Mouse (Mus musculus) embryo, embryonic 11.5 days (tissue): ENCODE data around the gene Yap1.

Experiments
- DNase-seq: peaks from one replicate; pipeline ENCODE4 v3.0.0-alpha.2; 2012; ENCODE audit warnings: low read depth, low spot score

Gene Yap1

DNA sequence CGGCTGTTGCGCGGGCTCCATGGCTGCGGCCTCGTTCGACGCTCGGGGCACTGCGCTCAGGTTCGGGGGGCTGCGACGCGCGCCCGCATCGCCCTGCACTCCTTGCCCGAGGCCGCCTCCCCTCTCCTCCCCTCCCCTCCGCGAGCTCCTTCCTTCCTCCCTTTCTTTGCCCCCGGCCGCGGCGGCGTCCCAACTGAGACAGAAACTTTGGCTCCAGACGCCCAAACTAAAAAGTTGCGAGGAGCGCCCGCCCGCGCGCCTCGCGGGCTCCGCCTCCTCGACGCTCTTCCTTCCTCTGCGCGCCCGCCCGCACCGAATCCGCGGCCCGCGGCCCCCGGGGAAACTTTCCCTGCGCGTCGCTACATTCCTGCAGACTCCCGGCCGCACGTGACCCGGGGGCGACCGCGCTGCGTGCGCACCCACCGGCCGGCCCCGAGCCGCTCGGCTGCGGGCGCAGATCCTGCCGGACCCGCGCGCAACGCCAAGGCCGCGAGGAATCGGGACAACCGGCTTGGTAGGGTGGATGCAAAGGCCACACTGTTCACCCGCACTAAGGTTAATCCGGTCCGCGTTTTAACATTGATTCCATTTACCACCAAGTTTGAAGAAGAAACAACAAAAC lies at the start of gene Yap1:
Gene Yap1 (minus strand): TSS at position 227 of the 622 bp plus-strand sequence.
- peak; percentile 92 for DNase-seq

DNA sequence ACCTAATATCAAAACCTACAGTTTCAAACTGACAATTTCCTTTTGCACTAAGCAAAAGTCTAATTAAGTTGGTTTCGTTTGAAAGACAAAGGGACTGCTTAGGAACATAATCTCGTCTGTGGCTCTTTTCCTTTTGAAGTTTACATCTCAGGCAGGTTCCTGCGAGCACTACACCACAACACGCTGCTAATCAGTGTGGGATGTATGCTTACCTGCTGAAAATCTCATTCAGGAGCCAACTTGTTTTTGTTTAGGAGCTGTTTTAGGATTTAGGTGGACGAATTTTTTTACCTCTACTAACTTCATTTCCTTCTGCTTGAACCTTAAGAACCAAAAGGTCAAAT lies 38.6 kb upstream of the Yap1 start:
- no peak for DNase-seq

DNA sequence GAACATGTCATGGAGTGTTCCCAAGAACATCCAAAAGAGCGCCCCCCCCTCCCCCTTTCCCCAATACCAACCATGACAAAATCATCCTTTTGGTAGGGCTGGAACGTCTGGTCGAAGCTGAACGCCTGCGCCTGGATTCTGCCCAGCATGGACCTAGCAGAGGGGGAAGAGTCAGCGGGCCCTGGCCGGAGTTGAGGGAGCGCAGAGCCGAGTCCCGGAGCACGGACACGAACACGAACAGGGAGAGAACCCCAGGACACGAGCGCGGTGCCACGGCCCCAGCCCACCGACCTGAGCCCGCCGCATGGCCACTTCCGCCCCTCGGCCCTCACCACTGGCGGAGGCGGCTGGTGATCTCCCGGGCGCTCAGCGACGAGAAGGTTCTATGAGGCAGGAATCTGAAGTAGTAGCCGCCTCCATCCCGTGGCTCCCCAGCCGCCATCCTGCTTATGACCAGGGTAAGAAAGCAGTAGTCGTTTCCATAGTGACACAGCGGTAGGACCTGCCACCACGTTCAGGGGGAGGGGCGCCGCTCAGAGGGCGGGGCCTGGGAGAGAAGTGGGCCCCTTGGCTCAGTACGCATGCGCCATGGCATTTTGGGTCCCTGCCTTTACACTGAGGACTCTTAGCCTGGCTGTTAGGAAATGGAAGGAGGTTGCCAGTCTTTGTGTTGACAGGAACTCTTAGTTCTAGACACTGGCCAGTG lies 38.1 kb upstream of the Yap1 start, which contains the start of gene Cfap300:
Gene Cfap300 (minus strand): TSS at position 486 of the 706 bp plus-strand sequence.
- peak; percentile 94 for DNase-seq

DNA sequence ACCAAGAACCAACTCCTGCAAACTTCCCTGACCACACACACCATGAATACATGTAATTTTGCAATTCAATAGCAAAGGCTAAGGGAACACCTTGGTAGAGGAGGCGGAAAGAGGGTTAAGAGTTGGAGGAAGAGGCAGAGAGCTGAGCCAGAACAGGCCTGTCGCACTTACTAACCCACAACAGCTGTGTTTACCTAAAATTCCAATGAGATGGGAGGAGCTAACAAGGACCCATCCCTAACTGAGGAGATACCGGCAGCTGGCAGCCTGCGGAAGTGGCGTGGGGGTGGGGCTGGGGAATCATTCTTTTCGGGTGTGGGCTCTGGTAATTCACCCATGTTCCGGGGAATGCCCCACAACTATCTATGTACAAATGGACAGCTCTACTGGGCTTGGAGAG lies 31.1 kb upstream of the Yap1 start:
- no peak for DNase-seq

DNA sequence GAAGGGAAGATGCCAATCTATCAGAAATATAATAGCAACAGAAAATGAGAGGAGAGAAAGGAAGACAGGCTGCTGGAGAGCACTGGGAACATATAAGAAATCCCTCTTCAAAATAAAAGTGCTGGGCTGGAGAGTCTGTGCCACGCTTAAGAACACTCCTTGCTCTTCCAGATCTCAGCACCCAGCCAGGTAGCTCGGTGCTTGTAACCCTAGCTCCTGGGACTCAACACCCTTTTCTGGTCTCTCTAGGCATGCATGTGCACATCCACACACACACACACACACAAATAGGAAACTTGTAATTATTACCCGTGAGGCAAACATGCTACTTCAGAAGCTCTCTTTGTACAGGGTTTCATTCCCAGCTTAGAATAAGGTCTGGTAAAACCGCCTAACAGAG lies 30.7 kb upstream of the Yap1 start:
- DNase-seq: no peak

DNA sequence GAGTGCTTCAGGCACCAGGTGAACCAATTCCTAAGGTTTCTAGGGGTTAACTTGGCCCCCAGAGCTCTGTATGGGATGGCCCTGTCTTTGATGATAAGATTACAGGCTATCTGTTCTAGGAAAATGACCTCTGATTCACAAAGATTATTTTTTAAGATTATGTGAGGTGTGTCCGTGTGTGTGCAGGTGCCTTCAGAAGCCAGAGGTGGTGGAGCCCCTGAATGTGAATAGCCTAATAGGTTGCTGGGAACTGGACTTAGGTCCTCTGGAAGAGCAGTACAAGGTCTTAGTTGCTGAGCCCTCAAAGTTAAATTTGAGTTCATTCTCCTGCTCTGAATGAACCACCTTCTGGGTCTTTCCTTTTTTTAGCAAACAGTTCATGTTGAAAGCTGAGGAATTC lies 29.7 kb upstream of the Yap1 start:
- DNase-seq: no peak

DNA sequence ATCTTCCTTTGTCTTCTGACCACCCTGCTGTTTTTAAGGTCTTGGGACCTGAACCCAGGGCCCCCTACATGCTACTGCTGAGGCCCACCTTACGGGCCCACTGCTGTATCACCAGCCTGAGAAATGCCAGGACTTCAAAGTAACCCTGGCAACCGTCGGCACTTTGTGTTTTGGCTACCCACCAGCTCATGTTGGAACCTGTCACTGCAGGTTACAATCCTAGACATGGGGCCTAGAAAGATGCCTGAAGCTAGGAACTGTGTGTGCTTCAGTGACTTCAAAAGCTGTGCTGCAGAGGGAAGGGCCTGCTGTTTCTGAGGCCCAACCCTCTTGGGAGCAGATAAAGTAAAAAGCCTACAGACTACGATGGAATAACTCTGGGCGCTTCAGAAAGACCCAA lies 28.5 kb upstream of the Yap1 start:
- DNase-seq: no peak

DNA sequence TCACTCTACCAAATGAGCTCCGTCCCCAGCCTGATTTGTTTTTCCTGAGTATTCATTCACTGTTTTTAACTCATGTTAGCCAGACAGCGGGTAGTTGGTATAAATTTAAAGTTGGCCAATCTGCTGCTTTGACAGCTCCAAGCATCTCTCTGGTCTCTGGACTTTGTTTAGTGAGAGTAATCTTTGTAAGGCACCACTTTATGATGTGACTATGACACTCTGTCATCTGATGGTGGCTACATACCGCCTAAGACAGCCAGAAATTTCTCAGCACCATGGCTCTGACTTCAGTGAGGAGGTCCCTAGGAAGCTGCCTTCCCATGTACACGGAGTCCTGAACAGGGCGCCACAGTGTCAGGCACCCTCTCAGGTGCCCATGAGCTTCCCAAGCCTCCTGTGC lies 14.2 kb upstream of the Yap1 start:
- no peak for DNase-seq

DNA sequence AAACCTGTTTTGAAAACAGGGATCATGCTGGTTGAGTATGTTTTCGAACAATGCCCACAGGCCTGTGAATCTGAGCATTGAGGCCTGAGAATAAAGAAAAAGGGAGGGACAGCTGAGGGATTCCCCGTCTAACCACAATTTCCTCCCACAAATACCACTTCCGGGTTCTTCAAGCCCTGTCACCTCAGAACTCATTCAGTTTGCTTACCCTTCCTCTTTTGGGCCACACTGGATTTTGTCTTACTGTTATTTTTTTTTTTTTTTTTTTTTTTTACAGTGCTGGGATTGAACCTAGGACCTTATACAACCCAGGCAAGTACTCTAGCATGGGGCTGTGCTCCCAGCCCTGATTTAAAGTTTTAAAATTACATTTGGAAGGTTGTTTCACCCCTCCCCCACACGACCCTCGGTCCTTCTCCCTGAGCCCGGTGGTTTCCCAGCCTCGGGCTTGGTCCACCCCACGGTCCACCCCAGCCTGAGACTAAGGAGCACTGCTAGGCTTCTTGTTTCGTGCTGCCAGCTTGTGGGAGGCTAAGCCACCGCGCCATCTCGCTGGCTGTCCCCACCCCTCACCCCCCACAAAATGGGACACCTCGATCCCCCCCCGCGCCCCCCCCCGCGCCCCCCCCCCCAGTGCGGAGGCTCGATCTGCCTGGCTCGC lies 13.0 kb upstream of the Yap1 start:
- no peak for DNase-seq

DNA sequence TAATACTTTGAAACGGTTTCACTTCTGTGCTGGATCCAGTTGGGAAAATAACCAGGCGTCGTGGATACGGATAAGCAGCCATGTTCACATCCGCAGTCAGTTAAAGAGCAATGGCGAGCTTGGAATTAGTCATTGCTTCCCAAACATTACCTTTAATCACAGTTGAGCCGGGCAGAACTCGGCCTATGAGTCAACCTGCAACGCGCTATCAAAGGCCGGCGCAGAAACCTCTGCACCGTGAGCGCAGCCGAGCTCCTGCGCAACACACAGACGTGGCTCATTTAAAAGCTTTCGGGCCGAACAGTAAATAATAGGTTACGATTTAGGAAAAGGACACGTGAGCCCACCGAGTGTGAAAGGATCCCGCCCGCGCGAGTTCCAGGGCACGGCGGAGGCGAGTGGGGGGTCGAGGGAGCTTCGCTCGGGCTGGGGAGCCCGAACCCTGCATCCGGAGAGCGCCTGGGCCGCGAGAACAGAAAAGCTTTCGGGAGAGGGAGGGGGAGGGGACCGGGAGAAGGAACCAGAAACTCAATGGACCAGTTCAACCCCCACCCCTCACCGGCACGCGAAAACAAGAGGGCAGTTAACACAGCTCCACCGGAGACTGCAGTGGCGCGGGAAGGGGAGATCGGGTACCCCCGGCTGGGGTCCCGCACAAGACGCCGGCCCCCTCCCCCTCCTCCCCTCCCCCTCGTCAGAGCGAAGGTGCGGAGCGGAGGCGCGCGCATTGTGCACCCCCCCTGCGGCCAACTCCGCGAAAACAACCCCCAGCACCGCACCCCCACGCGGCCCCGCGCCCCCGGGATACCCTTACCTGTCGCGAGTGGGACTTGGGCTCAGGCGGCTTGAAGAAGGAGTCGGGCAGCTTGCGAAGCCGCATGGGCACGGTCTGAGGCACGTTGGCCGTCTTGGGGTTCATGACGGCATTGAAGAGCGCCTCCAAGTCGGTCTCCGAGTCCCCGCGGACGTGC lies 810 bp downstream of the Yap1 start:
- DNase-seq: peak; percentile 52

DNA sequence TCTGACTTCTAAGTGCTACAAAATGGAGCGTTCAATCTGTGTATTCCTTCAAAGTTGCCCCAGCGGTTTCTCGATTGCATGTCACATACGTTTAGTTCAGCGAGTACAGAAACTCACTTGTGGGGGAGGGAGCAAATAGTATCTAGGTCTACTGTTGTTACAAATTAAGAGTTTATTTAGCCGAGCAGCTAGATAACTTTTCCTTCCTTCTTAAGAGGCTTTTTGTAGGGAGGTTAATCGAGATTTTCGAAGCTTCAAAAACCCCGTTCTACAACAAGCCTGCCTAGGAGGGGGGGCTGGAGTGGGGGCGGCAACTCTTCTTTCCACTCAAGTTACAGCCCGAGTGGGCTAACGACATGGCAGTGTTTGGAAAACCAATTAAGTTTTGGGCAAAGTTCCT lies 1.6 kb downstream of the Yap1 start:
- no peak for DNase-seq

DNA sequence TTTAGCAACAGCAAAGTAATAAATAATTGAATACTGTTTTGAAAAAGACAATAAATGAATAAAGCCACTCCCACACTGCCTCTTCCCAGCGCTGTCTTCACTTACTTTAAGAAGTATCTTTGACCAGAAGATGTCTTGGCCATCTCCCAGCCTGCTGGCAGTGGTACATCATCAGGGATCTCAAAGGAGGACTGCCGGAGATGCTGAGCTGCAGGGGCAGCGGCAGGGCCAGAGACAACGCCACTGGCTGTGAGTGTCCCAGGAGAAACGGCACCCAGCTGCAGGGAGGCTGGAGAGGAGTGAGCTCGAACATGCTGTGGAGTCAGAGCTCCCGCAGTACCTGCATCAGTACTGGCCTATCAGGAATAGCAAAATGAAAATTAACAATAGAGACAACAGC lies 3.0 kb downstream of the Yap1 start:
- DNase-seq: no peak

DNA sequence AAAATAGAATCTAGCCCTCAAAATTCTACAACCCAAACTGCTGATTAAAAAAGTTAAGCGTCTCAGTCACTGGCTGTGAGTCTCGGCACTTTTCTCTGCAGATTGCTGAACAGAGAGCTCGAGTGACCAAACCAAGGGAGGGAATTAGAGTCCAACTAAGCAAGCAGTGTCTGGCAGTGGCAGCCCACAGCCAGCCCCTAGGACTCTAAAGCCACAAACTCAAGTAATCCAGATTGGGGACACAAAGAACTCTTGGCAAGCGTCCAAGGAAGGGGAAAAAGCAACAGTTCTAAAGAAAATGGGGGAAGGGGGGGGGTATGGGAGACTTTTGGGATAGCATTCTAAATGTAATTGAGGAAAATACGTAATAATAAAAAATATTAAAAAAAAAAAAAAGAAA lies 10.1 kb downstream of the Yap1 start:
- no peak for DNase-seq

DNA sequence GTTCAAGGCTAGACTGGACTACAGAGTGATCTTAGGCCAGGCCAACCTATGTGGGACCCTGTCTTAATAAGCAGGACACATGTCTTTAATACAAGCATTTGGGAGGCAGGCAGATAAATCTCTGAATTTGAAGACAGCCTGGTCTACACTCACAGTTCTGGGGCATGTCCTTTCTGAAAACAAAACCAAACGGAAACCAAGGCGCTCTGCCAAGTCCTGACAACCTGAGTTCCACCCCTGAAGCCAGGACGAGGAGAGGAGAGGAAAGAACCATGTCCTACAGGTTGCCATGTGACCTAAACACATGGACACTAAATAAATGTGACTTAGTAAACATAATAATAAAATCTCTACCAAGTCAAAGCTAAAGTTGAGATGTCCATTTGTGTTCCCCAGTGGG lies 11.7 kb downstream of the Yap1 start:
- DNase-seq: no peak

DNA sequence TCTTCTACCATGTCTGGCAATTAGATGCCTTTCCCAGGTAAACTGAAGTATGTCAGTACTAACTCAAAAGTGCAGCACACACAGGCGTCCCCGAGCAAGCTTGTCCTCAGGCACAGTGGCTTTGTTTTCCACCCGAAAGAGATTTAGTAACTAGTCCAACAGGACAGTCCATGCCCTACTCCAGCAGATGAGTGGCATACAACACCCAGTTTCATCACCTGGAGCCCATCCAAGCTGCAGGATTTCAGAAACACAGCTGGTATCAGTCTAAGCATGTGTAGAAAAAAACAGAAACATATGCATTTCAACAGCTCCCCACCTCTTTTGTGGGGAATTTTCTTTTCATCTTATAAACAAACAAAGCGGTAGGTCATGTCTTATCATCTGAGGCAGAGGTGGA lies 13.5 kb downstream of the Yap1 start:
- DNase-seq: no peak

DNA sequence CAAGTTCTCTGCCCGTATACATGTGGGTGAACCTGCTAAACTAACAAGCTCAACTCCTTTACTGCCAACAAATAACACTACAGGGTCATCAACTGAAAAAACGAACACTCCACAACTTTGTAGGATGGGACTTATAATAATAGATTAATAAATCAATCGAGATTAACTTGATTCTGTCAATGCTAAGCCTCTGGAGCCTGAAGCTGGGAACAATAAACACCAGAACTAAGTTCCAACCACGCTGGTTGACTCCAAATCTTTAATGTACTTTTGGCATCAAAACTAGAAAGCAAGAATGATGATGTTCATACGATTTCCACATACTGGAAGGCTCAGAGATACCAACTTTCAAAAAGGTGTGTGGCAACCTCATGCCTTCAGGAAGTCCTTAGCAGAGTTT lies 17.3 kb downstream of the Yap1 start:
- DNase-seq: no peak

DNA sequence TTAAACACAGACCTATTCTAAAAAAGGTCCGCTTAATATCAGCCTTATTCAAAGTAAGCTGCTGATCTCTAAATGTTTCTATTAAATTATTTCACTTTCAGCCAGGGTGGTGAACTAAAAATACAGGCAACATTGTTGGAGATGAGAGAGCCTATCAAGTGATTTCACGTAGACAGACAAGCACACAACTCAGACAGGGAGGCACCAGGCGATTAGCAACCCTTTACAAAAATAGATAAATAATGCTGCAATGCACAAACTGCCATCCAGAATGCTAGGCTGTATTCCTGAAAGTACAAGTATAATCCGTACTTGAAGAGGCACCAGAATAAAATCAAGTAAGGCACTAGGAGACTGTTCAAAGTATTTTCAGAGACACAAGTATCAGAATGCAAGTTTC lies 20.1 kb downstream of the Yap1 start:
- DNase-seq: no peak

DNA sequence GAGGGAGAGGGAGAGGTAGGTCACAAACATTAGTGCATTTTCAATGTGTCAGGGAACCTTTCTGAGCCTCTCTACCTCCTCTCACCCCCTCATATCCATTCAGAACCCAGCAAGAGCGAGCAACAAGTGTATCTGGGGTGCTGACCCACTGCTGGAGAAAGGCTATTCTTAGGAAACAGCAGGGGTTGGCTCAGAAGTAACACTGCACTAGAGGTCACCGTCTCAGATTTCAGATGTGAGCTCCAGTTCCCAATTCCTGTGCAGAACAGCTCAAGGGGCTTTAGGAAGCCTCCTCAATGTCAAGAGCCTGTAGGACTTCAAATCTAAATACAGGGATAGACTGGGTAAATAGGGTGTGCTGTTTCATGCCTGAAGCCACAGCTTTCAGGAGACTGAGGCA lies 20.7 kb downstream of the Yap1 start:
- no peak for DNase-seq

DNA sequence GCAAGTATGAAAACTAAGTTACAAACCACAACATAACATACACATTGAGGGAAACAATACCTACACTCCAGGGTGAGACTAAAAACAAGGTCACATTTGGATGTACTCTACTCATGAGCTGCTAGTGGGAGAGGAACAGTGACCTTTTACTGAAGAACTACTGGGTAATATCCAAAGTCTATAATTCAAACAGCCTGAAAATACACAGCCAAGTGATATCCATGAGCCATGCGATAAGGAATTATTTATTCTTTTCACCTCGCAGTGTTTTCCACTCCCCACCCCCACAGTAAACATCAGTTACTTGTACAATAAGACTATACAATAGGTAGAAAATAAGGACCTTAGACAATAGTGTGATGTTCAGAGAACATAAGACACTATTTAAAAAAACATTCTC lies 24.2 kb downstream of the Yap1 start:
- no peak for DNase-seq

DNA sequence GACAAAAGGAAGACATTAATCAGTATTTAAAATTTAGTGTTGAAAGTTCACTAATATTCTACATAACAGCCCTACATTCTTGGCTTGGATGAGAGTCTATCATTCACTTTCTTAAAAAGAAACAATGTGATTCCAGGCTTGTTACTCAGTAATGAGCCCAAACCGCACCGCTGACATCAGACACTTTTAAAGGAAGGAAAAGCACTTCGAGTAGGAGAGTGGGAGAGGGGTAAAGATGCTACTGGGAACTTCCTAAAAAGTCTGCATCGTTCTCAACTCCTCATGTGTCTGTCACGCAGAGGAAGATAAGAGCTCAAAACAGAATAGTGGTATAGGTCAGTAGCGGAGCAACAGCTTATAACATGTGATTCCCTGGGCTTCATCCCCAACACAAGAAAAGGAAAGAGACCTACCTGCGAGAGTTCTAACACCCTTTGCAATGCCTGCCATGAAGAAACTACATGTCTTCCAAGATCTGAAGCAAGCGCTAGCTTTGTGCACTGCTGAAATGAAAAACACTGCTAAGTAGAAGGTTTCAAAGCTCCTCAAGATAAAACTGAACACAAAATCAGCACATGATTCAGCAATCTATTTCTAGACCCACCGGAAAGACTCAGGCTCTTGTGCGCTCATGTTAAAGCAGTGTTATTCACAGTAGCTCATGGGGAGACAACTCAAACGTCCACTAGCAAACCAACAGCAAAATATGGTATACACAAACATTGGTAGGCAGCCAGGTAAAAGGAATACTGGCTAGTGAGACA lies 25.1 kb downstream of the Yap1 start:
- DNase-seq: no peak

DNA sequence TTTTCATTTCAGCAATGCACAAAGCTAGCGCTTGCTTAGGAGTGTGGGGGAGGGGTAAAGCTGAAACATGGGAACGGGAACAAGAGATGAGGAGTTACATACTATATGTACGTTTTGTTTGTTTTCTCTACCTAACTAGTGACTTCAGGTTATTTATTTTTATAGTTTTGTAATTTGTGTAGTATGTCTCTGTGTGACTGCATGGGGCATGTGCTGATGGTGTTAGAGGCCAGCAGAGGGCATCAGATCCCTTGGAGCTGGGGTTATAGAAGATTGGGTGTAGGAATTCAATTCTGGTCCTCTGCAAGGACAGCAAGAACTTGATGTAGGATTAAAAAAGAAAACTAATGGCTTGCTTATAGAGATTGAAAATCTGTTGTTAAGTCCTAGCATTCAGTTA lies 25.9 kb downstream of the Yap1 start:
- no peak for DNase-seq
